ENCODE assay signal across 8 mouse cellular contexts in genomic region chr17:56814316-56815056, GRCm38 (mm10). TPM values are rescaled to one million over a fixed set of nuclear protein-coding genes. Genes with fewer than 3 reads are reported as not detected.
DNase-seq lines count a peak whose midpoint lies in the region; ATAC-seq lines count a peak whose summit lies in the region.

No protein-coding gene starts in this region.

- DNase-seq in adrenal gland, adult 18-20 months (ENCODE audit: low spot score in 2 of 2), result peak; percentile 45 to 64
- DNase-seq in embryo, embryonic 10 days (ENCODE audit: low spot score), result peak; percentile 94
- peak; percentile 77 for DNase-seq in gastrocnemius, postnatal 25 days
- peak; percentile 64 for DNase-seq in hindlimb bud, embryonic 11.5 days (ENCODE audit: extremely low spot score, low read depth, low spot score)
- DNase-seq in left cerebral cortex, adult 18-20 months (ENCODE audit: low spot score in 2 of 2), result peak; percentile 71 to 82
- peak; percentile 79 to 90 for DNase-seq in right cerebral cortex, adult 2 months (ENCODE audit: low spot score in 2 of 2)

- peak; percentile 63 for ATAC-seq in megakaryocyte progenitor cell, adult 5-6 weeks (replicated peaks; ENCODE audit: poor library complexity)
- no peak for ATAC-seq in erythroblast, adult 5-6 weeks (replicated peaks; ENCODE audit: low FRiP score, poor library complexity, severe bottlenecking)

RNA-seq across cellular contexts. Expression of gene Rfx2, which starts 16.3 kb away (rescaled TPM):
- total RNA-seq in adrenal gland, adult 18-20 months (2021), result 1 to 10 TPM; 3.8 to 5.6 TPM
- total RNA-seq in gastrocnemius, postnatal 25 days (2021), result 1 to 10 TPM; 3.0 to 4.1 TPM
- total RNA-seq in left cerebral cortex, adult 18-20 months (2021), result 1 to 10 TPM; 2.6 to 2.7 TPM
- total RNA-seq in megakaryocyte progenitor cell, adult 5-6 weeks (2015), result 6.4 and 8.8 TPM in 2 replicates
- total RNA-seq in megakaryocyte progenitor cell, adult 5-6 weeks (2017), result 4.8 and 5.0 TPM in 2 replicates
- total RNA-seq in erythroblast, adult 5-6 weeks (2015; ENCODE audit: low replicate concordance), result 21.5 and 25.7 TPM in 2 replicates
- total RNA-seq in erythroblast, adult 5-6 weeks (2017; ENCODE audit: low replicate concordance), result 26.1 and 39.6 TPM in 2 replicates

RNA-seq across cellular contexts. Expression of gene Prr22, which starts 44.4 kb away (rescaled TPM):
- under 1 TPM; 0.48 to 0.93 TPM for total RNA-seq in adrenal gland, adult 18-20 months (2021)
- total RNA-seq in gastrocnemius, postnatal 25 days (2021), result under 1 TPM in 1 of 2 experiments, not detected in 1; 0.33 TPM
- total RNA-seq in left cerebral cortex, adult 18-20 months (2021), result 1 to 10 TPM in 1 of 2 experiments, under 1 TPM in 1; 0.88 to 1.1 TPM
- 2.0 and 3.2 TPM in 2 replicates for total RNA-seq in megakaryocyte progenitor cell, adult 5-6 weeks (2015)
- total RNA-seq in megakaryocyte progenitor cell, adult 5-6 weeks (2017), result 0.92 and 1.6 TPM in 2 replicates
- not detected in 2 replicates for total RNA-seq in erythroblast, adult 5-6 weeks (2015; ENCODE audit: low replicate concordance)
- total RNA-seq in erythroblast, adult 5-6 weeks (2017; ENCODE audit: low replicate concordance), result not detected in 2 replicates

RNA-seq across cellular contexts. Expression of gene Dus3l, which starts 49.9 kb away (rescaled TPM):
- 10 to 100 TPM; 28.3 to 31.3 TPM for total RNA-seq in adrenal gland, adult 18-20 months (2021)
- 10 to 100 TPM; 12.4 to 14.5 TPM for total RNA-seq in gastrocnemius, postnatal 25 days (2021)
- 10 to 100 TPM; 61.8 to 63.0 TPM for total RNA-seq in left cerebral cortex, adult 18-20 months (2021)
- total RNA-seq in megakaryocyte progenitor cell, adult 5-6 weeks (2015), result 11.2 and 11.7 TPM in 2 replicates
- 19.2 and 20.4 TPM in 2 replicates for total RNA-seq in megakaryocyte progenitor cell, adult 5-6 weeks (2017)
- total RNA-seq in erythroblast, adult 5-6 weeks (2015; ENCODE audit: low replicate concordance), result 0.84 and 5.6 TPM in 2 replicates
- total RNA-seq in erythroblast, adult 5-6 weeks (2017; ENCODE audit: low replicate concordance), result 5.4 and 5.9 TPM in 2 replicates

RNA-seq across cellular contexts. Expression of gene Nrtn, which starts 57.2 kb away (rescaled TPM):
- total RNA-seq in adrenal gland, adult 18-20 months (2021), result 1 to 10 TPM; 3.4 to 4.0 TPM
- 1 to 10 TPM; 1.9 to 3.1 TPM for total RNA-seq in gastrocnemius, postnatal 25 days (2021)
- total RNA-seq in left cerebral cortex, adult 18-20 months (2021), result 1 to 10 TPM; 3.4 to 4.7 TPM
- total RNA-seq in megakaryocyte progenitor cell, adult 5-6 weeks (2015), result not detected in 2 replicates
- not detected in 2 replicates for total RNA-seq in megakaryocyte progenitor cell, adult 5-6 weeks (2017)
- not detected in 2 replicates for total RNA-seq in erythroblast, adult 5-6 weeks (2015; ENCODE audit: low replicate concordance)
- 0.51 TPM in 1 of 2 replicates, not detected in the other for total RNA-seq in erythroblast, adult 5-6 weeks (2017; ENCODE audit: low replicate concordance)

RNA-seq across cellular contexts. Expression of gene Acsbg2, which starts 59.8 kb away (rescaled TPM):
- total RNA-seq in adrenal gland, adult 18-20 months (2021), result under 1 TPM in 1 of 2 experiments, not detected in 1; 0.27 TPM
- not detected for total RNA-seq in gastrocnemius, postnatal 25 days (2021)
- total RNA-seq in left cerebral cortex, adult 18-20 months (2021), result not detected
- not detected in 2 replicates for total RNA-seq in megakaryocyte progenitor cell, adult 5-6 weeks (2015)
- not detected in 2 replicates for total RNA-seq in megakaryocyte progenitor cell, adult 5-6 weeks (2017)
- total RNA-seq in erythroblast, adult 5-6 weeks (2015; ENCODE audit: low replicate concordance), result not detected in 2 replicates
- not detected in 2 replicates for total RNA-seq in erythroblast, adult 5-6 weeks (2017; ENCODE audit: low replicate concordance)
